Mouse (Mus musculus): ENCODE measurements around the gene Far1.

GRCm38 (mm10) chr7:113498413-113498812 is 15.2 kb upstream of the Far1 start:
- TF ChIP-seq GATA1 (IDR thresholded peaks at IDR 0.05; ENCODE audit: low read depth, low read length) (no peak), CTCF (IDR thresholded peaks at IDR 0.05 in 2 of 3, conservative IDR thresholded peaks at IDR 0.05 in 1 of 3; ENCODE audit: control insufficient read depth in 1 of 3, insufficient read depth in 1 of 3, low read depth in 2 of 3, low read length in 3 of 3, poor library complexity in 1 of 3, severe bottlenecking in 1 of 3) (no peak), SMC3 (IDR thresholded peaks at IDR 0.05; ENCODE audit: low read depth, low read length) (no peak), TCF12 (IDR thresholded peaks at IDR 0.05; ENCODE audit: low read depth, low read length) (no peak), TAL1 (IDR thresholded peaks at IDR 0.05; ENCODE audit: low read length) (no peak), ETS1 (IDR thresholded peaks at IDR 0.05; ENCODE audit: low read depth, low read length) (no peak)
